Mouse (Mus musculus) layer of hippocampus, adult 18-20 months (tissue): ENCODE data around the gene Adcy6. TPM values are rescaled to one million over a fixed set of nuclear protein-coding genes. Genes with fewer than 3 reads are reported as not detected.

Experiments used
- DNase-seq, 2 experiments: peaks; one replicate each; pipeline ENCODE4 v3.0.0; 2022; ENCODE audit warnings: low spot score in 2 of 2
- long read RNA-seq: library from polyadenylated mRNA; stranded (forward); transcript quantifications from one replicate; pipeline ENCODE4 v2.0.0, GENCODE M21; 2021
- total RNA-seq, 2 experiments: library from RNA; stranded (reverse); gene quantifications; 2 replicates each; pipeline ENCODE4 v1.2.3; 2021

Gene Adcy6
- 10 to 100 TPM; 46.5 to 48.2 TPM for total RNA-seq
- long read RNA-seq, partial matches to known transcripts: 2 of 9 reads
- long read RNA-seq, other reads (novel, unspliced or antisense): 7 of 9 reads

DNA sequence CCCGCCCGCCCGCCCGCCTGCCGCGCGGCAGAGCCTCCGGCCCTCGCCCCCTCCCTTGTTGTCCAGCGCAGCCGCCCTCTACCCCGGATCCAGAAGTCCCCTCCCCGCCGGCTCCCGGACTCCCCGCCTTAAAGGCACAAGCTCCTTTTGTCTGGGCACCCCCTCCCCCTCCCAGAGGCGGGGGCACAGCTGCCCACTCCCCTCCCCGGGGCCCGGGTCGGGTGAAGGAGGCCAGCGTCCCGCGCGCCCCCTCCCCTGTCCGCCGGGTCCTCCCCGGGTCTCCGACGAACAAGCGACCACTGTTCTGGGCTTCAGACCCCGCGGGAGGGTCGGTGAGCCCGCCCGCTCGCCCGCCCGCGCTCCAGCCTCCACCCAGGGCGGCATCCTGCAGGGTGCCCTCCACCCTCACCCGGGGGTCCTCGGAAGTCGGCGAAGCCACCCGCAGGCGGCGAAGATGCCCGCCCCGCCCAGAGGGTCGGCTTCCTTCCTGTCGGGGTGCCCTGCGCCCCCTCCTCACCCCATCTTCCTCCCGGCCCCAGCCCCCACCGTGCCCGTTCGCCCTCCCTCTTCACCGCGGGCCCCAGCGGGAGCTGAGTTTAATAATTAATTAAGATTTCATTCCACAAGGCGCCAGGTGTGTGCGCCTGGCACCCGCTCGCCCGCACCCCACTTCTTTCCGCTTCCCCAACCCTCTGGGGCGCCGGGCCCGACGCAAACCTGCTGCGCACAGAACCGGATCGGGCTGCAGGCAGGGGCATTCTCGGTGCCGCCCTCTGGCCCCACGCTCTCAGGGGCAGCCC is at the start of gene Adcy6:
Gene Adcy6, minus strand, starts transcription at position 746 of the 800 bp plus-strand sequence.
- peak; percentile 62 for DNase-seq

DNA sequence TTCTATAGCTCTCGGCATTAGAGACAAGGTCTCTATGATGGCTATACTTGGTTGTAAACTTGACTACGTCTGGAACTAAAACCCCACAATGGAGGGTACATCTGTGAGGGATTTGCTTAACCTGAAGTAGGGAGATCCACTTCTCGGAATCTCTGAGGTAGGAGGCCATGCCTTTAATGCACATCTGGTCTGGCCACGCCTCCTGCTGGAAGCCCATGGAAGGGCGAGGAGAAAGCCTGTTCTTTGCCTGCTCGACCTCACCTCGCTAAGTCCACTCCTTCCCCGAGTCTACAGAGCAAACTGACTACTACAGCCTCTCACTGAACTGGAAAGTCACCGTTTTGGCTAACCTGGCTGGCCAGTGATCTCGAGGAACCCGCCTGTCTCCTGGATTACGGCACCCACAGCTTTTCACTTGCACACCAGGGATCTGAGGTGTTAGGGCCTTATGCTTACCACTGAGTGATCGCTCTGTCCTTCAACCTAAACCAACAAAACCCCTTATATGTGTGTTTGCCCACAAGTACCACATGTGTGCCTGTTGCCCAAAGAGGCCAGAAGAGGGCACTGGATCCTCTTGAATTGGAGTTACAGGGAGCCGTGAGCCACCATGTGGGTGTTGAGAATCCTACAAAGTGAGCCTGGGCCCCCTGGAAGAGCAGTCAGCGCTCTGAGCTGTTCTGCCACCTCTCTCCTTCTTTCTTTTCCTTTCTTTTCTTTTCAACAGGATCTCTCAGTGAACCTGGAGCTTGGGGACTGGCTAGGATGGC is 47.3 kb upstream of the Adcy6 start:
- no peak for DNase-seq

DNA sequence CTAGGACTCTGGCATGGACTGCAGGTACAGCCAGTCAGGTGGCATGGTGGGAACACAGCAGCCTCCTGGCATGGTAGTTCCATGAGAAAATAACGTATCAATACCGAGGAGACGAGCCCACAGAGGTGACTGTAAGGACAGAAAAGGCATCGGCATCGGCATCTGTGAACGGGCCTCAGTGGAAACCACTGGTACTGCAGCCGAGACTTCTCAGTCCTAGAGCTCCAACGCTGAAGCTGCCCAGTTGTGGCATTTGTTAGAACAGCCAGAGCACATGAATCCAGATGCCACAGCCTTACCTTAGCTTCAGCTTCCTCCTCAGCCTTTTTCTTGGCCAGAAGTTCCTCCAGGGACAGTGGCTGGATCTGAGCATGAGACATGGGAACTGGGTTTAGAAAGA is 42.3 kb upstream of the Adcy6 start:
- no peak for DNase-seq

DNA sequence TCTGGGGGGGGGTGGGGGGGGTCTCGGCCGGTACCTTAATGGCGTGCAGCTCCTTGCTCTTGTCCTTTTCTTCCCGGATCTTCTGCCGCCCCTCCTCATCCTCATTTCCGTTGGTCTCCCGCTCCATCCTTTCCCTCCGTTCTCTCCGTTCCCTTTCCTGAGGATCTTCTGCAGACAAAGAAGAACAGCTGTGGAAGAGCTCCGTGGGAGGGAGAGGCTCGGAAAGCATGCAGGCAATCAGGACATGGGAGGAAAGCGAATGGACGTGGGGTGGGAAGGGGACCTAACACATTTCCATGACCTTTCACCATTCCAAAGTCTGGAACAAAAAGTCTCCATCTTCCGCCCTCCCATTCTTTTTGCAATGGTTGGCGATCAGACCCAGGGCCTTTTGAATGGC is 41.6 kb upstream of the Adcy6 start:
- no peak for DNase-seq

DNA sequence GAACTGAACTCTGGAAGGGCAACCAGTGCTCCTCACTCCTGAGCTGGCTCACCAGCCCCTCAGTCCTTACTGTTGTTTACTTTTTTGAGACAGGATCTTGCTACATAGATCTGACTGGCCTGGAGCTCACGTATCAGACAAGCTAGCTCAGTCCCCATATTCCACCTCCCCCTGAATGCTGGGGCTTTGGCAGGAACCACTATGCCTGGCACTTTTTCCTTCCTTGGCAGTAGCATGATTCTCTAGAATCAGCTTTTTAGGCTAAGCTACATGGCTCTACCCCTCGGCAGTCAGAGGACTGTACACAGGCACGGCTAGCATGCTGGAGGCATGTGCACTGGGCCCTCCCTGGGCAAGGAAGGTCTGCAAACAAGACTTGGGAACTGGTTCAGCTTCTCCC is 38.2 kb upstream of the Adcy6 start:
- DNase-seq: peak in 1 of 2 experiments; percentile 76

DNA sequence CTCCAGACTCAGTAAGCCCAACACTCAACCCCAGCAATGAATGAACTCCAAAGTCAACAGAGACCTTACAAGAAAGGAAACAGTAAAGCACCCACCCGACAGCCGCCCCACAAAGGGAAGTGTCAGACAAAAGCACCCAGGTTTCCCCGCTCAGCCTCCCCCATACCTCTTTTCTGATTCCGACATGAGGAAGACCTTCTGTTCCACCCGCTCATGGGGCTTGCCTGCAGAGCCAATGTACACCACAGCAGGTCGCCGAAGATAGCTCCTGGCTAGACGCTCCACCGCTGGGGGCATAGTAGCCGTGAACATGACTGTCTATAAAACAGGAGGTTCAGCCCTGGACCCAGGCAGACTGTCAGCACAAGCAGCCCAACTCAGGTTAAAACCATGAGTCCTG is 37.4 kb upstream of the Adcy6 start:
- peak in 1 of 2 experiments; percentile 36 for DNase-seq

DNA sequence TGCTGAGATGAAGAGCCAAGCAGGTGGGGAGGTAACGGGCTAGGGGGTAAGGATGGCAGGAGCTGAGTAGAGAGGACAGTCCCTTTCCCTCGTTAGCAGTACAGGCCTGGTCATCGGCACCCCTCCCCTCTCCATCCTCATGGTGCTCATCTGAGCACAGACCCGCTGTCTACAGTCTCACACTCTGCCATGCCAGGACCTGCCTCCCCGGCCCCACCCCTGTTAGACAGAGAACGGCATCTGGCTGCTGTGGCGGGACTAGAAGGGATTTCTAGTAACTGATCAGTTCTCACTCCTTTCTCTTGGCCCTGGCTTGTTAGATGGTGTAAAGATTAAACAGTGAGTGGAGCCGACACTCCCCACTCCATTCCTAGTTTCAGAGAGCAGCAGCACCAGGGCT is 36.9 kb upstream of the Adcy6 start:
- DNase-seq: no peak

DNA sequence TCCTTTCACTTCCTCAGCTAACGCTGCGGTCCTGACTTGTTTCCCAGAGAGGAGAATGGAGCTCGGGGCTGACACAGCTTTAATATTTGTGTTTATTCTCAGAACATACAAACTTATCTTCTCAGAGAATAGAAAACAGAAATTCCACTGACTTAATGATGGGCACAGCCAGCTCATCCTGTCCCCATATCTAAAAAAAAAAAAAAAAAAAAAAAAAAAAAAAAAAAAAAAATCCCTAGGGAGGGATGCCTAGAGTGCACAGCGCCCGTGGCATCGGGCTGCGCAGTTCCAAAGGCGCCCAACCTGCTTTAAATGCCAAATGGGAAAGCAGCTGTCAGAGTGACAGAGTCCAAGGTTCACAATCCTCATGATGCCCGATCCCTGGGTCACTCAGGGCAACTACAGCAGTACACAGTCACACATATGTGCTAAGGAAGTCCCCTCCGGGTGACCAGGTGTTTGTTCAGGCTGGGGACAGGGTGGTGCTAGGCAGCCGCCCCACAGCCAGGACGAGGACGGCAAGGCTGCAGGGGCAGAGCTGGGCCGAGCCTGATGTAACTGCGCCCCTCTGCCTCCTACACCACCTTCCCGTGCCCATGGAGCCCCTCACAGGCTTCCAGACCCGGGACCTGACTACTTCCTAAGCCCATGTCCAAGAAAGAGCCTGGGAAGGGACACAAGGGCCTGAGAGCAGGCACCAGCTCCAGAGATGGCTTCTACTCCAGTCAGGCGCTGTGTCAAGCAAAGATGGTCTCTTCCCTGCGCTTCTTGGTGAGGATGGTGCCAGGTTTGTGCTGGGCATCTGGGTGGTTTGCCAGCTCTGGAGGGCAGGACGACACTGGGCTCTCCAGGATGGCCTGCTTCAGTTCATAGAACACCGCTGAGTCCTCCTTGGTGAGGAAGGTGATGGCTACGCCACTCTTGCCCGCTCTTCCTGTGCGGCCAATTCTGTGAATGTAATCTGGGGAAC is 35.5 kb upstream of the Adcy6 start:
- no peak for DNase-seq

DNA sequence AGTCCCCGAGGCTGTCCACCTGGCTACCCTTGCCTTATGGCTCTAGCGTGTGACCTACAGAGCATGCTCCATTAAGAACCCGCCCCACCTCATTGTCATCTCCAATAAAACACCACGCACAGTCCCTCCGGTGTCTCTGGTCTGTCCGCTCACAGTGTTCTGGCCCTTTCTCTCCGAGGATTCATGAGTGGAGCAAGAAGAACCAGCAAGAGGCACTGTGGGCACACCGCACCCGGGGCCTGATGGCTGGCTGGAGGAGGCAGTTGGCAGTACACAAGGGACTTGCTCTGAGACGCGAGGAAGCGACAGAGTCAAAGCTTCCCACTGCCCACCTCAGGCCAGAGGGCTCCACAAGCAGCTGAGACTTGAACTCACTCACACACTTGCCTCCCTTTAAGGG is 34.5 kb upstream of the Adcy6 start:
- no peak for DNase-seq

DNA sequence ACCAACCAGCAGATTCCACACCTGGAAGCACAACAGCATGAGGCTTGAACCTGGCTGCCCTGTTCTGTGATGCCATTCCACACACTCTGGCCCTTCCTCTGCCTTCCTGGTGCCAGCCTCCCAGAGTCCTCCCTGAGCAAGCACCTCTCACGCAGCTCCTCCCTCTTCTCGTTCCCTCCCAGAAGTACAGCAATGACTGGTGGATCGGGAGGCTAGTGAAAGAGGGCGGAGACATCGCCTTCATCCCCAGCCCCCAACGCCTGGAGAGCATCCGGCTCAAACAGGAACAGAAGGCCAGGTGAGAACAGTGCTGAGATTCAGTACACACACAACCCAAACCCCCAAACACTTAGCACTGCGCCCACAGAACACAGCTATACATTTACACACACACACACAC is 30.3 kb upstream of the Adcy6 start:
- DNase-seq: no peak

DNA sequence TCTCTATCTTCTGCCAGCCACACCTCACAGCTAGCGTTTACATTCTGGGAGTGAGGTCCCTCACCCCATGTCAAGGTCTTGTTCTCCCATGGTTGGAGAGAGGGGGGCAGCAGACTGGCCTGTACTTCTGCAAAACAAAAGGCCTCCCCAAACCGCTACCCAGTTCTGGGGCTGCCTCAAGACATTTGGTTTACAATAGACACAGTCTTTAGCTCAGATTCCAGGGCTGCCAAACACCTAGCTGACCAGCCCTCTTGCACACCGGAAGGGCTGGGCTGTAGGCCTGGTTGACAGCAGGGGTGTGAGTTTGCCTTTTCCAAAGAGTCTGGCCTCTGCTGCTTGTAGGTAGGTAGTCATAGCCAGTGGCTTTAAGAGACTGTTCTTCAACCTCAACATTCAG is 27.3 kb upstream of the Adcy6 start:
- DNase-seq: no peak

DNA sequence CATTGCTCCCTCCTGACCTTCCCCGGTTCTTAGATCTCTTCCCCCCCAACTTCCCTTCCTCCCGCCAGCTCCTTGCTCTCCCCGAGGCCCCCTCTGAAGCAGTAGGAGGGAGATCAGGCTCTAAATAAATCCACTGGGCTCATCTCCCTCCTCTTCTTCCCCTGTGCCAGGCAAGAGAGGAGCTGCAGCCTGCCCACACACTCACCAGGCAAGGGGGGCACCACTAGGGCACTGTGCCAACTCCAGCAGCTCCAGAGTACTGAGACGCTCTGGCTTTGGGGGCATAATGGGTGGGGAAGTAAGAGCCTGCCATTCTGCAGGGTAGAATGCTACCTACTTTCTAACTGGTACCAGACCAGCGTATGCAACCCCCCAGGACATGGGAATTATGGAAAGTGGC is 26.6 kb upstream of the Adcy6 start:
- peak in 1 of 2 experiments; percentile 63 for DNase-seq

DNA sequence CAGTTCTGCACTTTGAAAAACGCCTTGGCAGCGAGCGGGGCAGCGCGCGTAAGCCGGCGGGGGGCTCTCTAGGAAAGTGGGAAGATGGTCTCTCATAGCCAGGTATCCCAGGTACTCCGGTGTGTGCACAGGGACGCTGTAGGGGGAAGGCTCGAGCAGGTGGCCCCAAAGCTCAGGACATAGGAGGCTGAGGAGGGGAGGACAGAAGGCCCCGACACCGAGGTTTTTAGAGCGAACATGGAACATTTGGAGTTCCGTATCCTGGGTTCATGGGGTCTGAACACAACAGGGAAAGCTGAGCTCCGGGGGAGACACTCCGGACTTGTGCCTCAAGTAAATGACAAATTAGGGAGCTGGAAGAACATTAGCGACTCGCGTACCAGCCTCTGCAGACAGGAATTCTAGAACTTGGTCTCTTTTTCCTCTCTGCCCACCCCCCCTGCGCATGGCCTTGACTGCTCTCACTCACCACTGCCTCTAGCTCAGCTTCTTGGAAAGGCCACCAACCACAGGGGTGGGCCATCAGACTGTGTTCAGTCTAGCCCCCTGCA is 25.5 kb upstream of the Adcy6 start:
- DNase-seq: no peak

DNA sequence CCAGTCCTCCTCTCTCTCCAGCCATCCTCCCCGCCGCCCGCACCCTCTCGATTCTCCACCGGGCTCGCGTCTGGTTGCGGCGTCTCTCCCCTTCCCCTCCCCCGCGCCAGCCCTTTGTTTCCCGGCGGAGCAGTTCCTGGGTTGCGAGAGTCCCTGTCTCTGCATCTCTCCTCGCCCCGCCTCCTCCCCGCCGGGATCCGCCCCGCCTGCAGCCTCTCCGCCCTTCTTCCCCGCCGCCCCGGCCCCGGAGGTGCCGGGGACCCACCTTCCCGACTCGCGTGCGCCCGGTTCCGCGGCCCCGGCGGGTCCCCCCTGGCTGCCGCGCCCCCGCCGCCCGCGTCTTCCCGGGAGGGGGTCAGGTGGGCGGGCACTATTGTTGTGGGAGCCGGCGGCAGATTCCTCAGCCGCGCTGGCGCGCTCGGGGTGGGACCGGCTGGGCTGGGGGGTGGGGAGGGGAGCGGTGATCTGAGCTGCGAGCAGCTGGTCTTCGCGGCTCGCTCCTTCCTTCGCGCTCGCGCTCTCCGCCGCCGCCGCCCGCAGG is 24.7 kb upstream of the Adcy6 start:
- DNase-seq: peak; percentile 83 to 86

DNA sequence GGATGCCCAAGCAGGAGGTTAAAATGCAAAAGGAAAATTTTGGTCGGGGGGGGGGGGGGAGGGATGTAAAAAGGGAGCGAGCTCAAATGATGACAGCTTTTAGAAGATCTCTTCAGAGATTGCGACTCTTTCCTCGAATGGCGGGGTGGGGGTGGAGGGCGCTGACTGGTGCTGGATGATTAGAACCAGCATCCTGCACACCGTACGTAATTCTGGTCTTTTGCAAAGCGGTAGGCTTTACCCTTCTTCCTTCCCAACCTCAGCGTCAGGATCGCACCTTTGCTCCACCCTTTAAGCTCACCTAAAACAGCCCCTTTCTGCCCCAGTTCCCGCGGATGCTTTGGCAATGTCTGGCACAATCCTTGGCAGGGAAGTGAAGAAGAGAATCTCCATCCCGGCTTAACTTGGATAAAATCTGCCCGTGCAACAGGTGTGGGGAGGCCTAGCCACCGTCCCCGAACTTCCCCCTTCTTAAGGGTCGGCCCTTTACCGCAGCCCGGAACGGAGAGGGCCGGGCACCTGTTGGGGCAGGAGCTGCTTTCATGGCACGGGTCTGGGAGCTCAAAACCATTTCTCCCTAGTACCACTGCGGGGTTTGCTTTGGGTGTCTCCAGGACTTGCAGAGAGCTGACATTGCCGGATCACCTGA is 24.1 kb upstream of the Adcy6 start:
- DNase-seq: no peak

DNA sequence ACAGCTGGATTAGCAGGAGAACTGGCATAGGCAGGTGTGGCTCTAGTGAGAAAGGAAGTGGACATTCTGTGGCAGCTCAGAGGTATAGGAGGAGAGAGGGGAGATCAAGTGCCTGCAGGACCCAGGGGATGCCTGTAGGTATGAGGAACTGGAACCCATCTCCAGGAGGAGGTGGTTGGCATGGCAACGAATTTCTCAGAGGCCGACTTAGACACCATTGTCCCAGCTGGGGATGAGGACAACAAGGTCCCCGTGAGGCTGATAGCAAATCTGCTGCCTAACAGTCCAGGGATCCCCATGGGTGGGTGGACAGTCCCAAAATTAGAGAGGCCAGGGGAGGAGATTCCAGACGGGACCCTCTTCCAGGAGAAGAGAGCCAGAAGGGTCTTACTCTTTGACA is 23.0 kb upstream of the Adcy6 start:
- no peak for DNase-seq

DNA sequence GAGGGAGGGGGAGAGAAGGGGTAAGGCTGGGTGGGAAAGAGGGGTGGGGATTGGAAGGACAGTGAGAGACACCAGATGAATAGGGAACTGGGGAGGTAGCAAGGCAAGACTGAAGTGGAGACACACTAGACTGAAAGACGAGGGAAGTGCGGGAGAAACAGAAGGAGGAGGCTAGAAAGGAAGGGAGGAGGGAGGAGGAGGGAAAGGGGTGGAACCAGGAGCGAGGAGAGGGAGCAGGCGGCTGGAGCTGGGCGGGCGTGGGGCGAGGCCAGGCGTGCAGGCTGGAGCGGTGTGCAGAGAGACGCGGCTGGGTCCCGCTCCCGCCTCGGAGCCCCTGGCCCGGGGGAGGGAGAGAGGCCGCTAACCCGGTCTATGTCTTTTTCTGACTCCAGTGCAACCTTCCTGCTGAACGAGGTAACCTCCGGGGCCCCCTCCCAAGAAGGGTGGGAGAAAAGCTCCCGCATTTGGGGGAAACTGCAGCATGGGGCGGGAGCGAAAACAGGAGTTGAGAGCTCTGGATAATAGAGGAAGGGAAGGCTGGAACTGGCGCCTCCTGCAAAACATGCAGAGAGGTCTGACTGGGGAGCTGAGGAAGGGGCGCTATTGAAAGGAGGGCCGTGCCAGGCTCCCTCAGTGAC is 22.4 kb upstream of the Adcy6 start:
- DNase-seq: no peak

DNA sequence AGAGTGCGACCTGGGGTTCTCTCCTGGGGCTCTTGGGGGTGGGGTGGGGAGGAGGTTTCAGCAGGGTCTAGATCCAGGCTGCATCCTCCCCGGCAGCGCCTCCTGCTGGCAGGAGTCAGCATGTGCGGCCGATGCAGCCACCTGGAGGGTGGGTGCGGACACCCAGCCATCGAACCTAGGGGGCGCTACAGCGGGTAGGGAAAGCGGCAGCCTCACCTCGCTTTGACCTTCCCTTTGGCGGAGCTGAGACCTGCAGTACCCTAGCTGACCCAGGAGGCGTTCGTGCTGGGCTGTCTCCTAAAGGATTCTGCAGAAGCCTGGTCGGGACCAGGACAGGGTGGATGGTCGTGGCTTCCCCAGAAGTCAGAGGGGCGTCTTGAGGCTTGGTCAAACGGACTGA is 21.6 kb upstream of the Adcy6 start:
- DNase-seq: no peak

DNA sequence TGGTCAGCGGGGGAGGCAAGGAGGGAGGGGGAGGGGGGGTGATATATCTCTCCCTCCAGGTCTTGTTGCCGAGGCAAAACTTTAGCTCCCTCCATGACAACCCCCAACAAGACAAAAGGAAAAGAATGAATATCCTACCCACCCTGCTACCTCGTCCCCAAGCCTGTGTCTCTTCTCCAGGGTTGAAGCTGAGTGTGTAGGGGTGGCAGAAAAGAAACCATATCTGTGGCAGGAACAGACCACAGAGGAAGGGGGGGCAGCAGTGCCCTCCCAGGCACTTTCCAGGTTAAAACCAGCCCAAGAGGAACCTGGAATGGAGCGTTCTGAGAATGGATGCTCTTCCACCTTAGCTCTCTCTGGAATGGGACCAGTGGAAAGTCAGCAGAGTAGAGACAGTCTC is 20.7 kb upstream of the Adcy6 start, which contains the start of gene Cacnb3:
Gene Cacnb3, plus strand, starts transcription at position 301 of the 400 bp plus-strand sequence.
- DNase-seq: no peak

DNA sequence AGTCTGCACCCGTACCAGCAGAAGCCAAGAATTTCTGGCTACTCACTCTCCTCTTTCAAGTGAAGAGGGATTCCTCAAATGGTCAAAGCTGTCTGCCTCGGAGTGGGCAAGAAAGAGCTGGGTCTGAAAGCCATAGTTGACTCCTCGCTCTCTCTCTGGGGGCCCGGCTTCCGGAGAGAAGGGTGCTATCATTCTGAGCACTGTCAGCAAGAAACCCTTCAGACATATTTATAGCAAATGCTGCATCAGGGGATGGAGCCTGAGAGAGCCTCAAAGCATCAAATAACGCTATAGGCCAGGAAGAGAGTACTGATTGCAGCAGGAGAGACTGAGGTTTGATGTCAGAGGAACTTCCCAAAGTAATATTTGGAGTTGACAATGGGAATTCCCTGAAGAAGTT is 19.6 kb upstream of the Adcy6 start:
- DNase-seq: no peak
